Mouse (Mus musculus) thymus, adult 2 months (tissue): ENCODE data around the gene Abcb8.

Experiments used
- CTCF ChIP-seq: fragments of 200-500 bp; IDR thresholded peaks from 2 replicates; pipeline ENCODE4 v1.5.1; 2012; ENCODE audit warnings: mild to moderate bottlenecking, control low read depth, low read length, moderate library complexity, borderline replicate concordance; ENCODE audit not compliant: control insufficient read depth, poor library complexity, insufficient read depth; ENCODE audit errors: extremely low read depth
- POLR2A ChIP-seq: fragments of 200-500 bp; IDR thresholded peaks from 2 replicates; pipeline ENCODE4 v1.6.1; 2012; ENCODE audit warnings: mild to moderate bottlenecking, low read length, control low read depth, moderate library complexity; ENCODE audit not compliant: control insufficient read depth, poor library complexity, insufficient read depth; ENCODE audit errors: extremely low read depth

GRCm38 (mm10) chr5:24381486-24381885, 12.0 kb upstream of the Abcb8 start:
- TF ChIP-seq CTCF (no peak), POLR2A (no peak)
